Mouse (Mus musculus): ENCODE results near the gene Dmxl2. TPM values are rescaled to one million over a fixed set of nuclear protein-coding genes. Genes with fewer than 3 reads are reported as not detected.

Gene Dmxl2
- polyA plus RNA-seq, 1 experiment from 2014 or later, result 104 TPM

DNA sequence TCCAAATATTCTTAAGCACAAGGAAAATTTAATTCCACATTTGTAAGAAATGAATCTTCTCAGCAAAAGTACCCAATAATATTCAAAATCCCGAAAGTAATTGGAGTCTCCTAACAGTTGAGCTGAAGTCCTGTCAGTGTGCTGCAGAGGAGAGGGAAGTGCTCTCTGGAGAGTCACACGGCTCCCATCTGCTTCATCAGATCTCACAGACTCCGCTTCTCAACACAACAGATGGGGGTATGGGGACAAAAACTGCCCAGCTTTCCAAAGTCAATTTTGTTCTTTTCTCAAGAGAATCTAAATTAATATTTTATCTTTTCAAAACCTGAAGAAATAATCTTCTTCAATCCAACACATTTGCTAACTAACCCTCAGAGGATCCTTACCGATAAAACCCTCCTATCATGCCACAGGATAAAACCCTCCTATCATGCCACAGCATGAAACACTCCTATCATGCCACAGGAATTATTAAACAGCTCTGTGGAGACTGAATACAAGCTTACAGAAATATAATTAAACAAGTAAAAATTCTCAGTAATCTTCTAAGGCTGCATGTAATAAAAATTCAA is 37.9 kb downstream of the Dmxl2 start:
- H3K9ac ChIP-seq (replicated peaks; ENCODE audit: low read depth, low read length), result no peak overlapping the region
- ATAC-seq (ENCODE audit: low read depth), result no peak
- no peaks in the 10 kb centered on the region; the same call in 1 of the 2 replicates for H3K36me3 ChIP-seq (ENCODE audit: control insufficient read depth, insufficient read depth, low read length)
- H3K4me1 ChIP-seq (ENCODE audit: control insufficient read depth, insufficient read depth, low read length), result no peaks in the 10 kb centered on the region
- no peak overlapping the region for H3K4me3 ChIP-seq (ENCODE audit: low read depth, low read length)
- no peak overlapping the region for H3K27ac ChIP-seq (ENCODE audit: low read depth, low read length)
- 54% methylated on average over 4 of the region's 4 CpGs for WGBS
- H3K9me3 ChIP-seq (ENCODE audit: control insufficient read depth, low read length), result no peaks in the 10 kb centered on the region
- H3K4me2 ChIP-seq (ENCODE audit: low read depth, low read length), result no peak overlapping the region
- no peaks in the 10 kb centered on the region for H3K27me3 ChIP-seq (ENCODE audit: control insufficient read depth, insufficient read depth, low read length)

DNA sequence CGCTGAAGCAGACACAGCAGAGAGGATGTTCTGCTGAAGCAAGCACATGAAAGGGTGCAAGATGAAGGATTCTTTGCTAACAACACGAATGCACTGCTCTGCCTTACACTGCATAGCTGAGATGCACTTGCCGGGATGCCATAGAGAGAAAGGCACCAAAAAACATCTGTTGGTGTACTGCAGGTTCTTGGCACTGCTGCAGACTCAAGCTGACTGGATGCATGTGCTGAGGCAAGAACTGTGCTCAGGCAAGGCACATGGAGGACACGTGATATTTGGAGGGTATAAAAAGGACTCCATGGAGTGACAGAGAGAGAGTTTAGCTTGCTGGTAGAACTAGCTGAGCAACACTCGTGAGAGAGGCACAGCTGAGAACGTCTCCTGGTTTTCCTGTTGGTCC is 62.4 kb downstream of the Dmxl2 start:
- Histone ChIP-seq H3K27me3 (ENCODE audit: control insufficient read depth, insufficient read depth, low read length) (no peaks in the 10 kb centered on the region), H3K36me3 (ENCODE audit: control insufficient read depth, insufficient read depth, low read length) (0 out of 2 replicates have a peak, but pooled peaks cover under 1% of the 10 kb centered on the region), H3K4me1 (ENCODE audit: control insufficient read depth, insufficient read depth, low read length) (no peaks in the 10 kb centered on the region), H3K27ac (ENCODE audit: low read depth, low read length) (no peak overlapping the region), H3K9ac (replicated peaks; ENCODE audit: low read depth, low read length) (no peak overlapping the region), H3K4me3 (ENCODE audit: low read depth, low read length) (no peak overlapping the region), H3K4me2 (ENCODE audit: low read depth, low read length) (no peak overlapping the region), H3K9me3 (ENCODE audit: control insufficient read depth, low read length) (no peaks in the 10 kb centered on the region)
- WGBS, result 88% methylated on average over 6 of the region's 6 CpGs
- no peak for ATAC-seq (ENCODE audit: low read depth)

DNA sequence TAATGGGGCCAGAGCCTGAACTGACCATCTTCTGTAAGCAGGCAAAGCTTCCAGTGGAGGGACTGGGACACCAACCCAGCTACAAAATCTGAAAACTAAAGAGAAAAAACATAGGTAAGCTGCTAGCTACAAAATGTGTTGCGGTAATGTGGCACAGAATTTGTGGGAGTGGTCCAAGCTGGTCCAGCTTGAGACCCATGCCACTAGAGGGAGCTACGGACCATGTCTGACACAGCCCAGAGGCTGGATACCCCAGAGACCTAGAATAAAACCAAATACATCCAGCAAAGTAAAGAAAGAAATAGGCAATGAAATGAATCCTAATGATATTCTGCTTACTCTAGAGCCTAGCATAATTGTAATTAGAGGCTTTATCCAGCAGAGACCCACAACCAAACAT is 63.2 kb downstream of the Dmxl2 start:
- no peak overlapping the region for H3K4me2 ChIP-seq (ENCODE audit: low read depth, low read length)
- no peak overlapping the region for H3K27ac ChIP-seq (ENCODE audit: low read depth, low read length)
- H3K4me3 ChIP-seq (ENCODE audit: low read depth, low read length), result no peak overlapping the region
- H3K9ac ChIP-seq (replicated peaks; ENCODE audit: low read depth, low read length), result no peak overlapping the region
- 30% methylated on average over 2 of the region's 2 CpGs for WGBS
- ATAC-seq (ENCODE audit: low read depth), result no peak
- no peaks in the 10 kb centered on the region for H3K9me3 ChIP-seq (ENCODE audit: control insufficient read depth, low read length)
- no peaks in the 10 kb centered on the region for H3K27me3 ChIP-seq (ENCODE audit: control insufficient read depth, insufficient read depth, low read length)
- no peaks in the 10 kb centered on the region for H3K4me1 ChIP-seq (ENCODE audit: control insufficient read depth, insufficient read depth, low read length)
- H3K36me3 ChIP-seq (ENCODE audit: control insufficient read depth, insufficient read depth, low read length), result no peaks in the 10 kb centered on the region

DNA sequence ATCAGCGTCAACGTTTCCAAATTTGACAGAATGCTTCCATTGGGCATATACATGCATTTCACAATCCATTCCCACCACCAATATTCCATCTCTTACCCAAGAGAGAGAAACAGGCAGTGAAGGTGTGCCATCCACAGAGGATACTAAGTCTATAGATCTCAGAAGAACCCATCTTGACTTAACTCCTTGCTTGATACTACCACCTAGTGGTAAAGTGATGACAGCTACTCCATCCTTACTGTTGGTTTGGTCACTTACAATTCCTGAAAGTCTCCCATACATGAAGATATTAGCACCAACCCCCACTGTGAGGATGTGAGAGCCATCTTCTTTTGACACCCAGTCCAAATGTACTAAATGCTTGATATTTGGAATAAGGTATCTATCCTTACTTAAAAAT is 85.2 kb downstream of the Dmxl2 start:
- no peaks in the 10 kb centered on the region for H3K27me3 ChIP-seq (ENCODE audit: control insufficient read depth, insufficient read depth, low read length)
- no peak overlapping the region for H3K4me3 ChIP-seq (ENCODE audit: low read depth, low read length)
- WGBS, result 92% methylated on average over 2 of the region's 2 CpGs
- H3K9me3 ChIP-seq (ENCODE audit: control insufficient read depth, low read length), result no peaks in the 10 kb centered on the region
- ATAC-seq (ENCODE audit: low read depth), result no peak
- H3K4me1 ChIP-seq (ENCODE audit: control insufficient read depth, insufficient read depth, low read length), result no peaks in the 10 kb centered on the region
- no peak overlapping the region for H3K4me2 ChIP-seq (ENCODE audit: low read depth, low read length)
- H3K27ac ChIP-seq (ENCODE audit: low read depth, low read length), result no peak overlapping the region
- no peak overlapping the region for H3K9ac ChIP-seq (replicated peaks; ENCODE audit: low read depth, low read length)
- H3K36me3 ChIP-seq (ENCODE audit: control insufficient read depth, insufficient read depth, low read length), result peaks cover 4% of the 10 kb centered on the region; the same call in 1 of the 2 replicates

DNA sequence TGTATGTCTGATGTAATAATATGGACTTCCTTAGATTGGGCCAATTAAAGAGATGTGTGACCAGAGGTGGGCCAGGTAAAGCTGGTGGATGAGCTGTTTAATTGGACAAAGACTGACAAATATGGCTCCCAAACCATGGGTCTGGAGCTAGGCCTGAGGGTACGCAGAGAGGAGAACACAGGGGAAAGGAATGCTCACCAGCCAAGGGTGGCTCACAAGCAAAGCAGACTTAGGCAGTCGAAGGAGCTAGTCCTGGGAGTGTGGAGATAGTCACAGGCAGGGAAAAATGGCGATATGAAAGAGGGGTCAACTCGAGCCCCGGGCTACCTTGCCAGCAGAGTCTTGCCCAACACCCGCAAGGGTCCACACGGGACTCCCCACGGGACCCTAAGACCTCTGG is 144.7 kb downstream of the Dmxl2 start:
- Histone ChIP-seq H3K27me3 (ENCODE audit: control insufficient read depth, insufficient read depth, low read length) (no peaks in the 10 kb centered on the region), H3K9ac (replicated peaks; ENCODE audit: low read depth, low read length) (no peak overlapping the region), H3K36me3 (ENCODE audit: control insufficient read depth, insufficient read depth, low read length) (no peaks in the 10 kb centered on the region), H3K4me3 (ENCODE audit: low read depth, low read length) (no peak overlapping the region), H3K4me2 (ENCODE audit: low read depth, low read length) (no peak overlapping the region), H3K27ac (ENCODE audit: low read depth, low read length) (no peak overlapping the region), H3K9me3 (ENCODE audit: control insufficient read depth, low read length) (no peaks in the 10 kb centered on the region), H3K4me1 (ENCODE audit: control insufficient read depth, insufficient read depth, low read length) (no peaks in the 10 kb centered on the region)
- 90% methylated on average over 5 of the region's 8 CpGs for WGBS
- no peak for ATAC-seq (ENCODE audit: low read depth)

DNA sequence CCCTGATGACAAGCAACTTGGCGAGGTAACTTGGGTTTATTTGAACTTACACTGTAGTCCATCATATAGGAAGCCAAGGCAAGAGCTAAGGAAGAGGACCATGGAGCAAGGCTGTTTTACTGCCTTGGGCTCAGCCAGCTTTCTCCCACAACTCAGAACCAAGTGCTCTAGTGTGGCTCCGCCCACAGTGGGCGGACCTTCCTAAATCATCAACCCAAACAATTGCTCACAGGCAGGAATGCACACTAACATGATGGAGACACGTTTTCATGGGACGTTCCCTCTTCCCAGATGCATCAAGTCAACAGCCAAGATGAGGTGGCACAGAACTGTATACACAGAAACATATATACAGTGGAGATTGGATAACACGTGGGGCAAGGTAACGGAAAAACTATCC is 159.4 kb downstream of the Dmxl2 start:
- Histone ChIP-seq H3K9ac (replicated peaks; ENCODE audit: low read depth, low read length) (no peak overlapping the region), H3K4me2 (ENCODE audit: low read depth, low read length) (no peak overlapping the region), H3K27me3 (ENCODE audit: control insufficient read depth, insufficient read depth, low read length) (no peaks in the 10 kb centered on the region), H3K27ac (ENCODE audit: low read depth, low read length) (no peak overlapping the region), H3K36me3 (ENCODE audit: control insufficient read depth, insufficient read depth, low read length) (no peaks in the 10 kb centered on the region), H3K4me3 (ENCODE audit: low read depth, low read length) (no peak overlapping the region), H3K4me1 (ENCODE audit: control insufficient read depth, insufficient read depth, low read length) (no peaks in the 10 kb centered on the region), H3K9me3 (ENCODE audit: control insufficient read depth, low read length) (no peaks in the 10 kb centered on the region)
- no peak for ATAC-seq (ENCODE audit: low read depth)
- WGBS, result 79% methylated on average over 7 of the region's 7 CpGs

DNA sequence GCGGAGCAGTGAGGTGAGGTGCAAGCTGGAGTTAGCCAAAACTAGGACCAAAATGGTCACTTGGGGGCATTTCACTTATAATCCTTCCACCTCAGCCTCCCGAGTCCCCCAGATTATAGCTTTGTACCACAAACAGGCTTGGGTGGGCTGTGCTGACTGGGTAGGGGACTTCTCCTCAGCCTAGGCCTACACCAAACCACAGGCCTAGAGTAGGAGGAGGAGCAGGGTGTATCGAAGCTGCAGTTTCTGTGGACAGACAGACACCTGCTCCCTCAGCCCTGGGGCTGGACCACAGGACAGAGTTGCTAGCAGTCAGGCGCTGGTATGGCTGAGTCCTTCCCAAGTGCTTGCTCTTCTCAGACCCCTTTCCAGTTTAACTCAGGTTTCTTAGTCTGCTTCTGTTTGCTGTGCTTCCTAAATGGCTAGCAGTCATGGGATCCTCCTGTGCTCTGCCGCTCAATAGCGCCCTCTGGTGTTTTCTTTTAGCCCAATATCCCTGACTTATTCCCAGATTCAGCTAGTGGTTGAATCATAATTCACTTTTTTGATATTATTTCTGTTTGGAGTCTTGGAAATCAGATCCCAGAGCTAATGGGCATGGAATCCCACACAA is 164.8 kb downstream of the Dmxl2 start:
- H3K9me3 ChIP-seq (ENCODE audit: control insufficient read depth, low read length), result no peaks in the 10 kb centered on the region
- H3K36me3 ChIP-seq (ENCODE audit: control insufficient read depth, insufficient read depth, low read length), result no peaks in the 10 kb centered on the region
- no peak overlapping the region for H3K9ac ChIP-seq (replicated peaks; ENCODE audit: low read depth, low read length)
- no peaks in the 10 kb centered on the region for H3K27me3 ChIP-seq (ENCODE audit: control insufficient read depth, insufficient read depth, low read length)
- H3K27ac ChIP-seq (ENCODE audit: low read depth, low read length), result no peak overlapping the region
- H3K4me2 ChIP-seq (ENCODE audit: low read depth, low read length), result no peak overlapping the region
- 48% methylated on average over 6 of the region's 6 CpGs for WGBS
- H3K4me1 ChIP-seq (ENCODE audit: control insufficient read depth, insufficient read depth, low read length), result no peaks in the 10 kb centered on the region
- peak; percentile 61; the same call in 1 of the 2 replicates for ATAC-seq (ENCODE audit: low read depth)
- no peak overlapping the region for H3K4me3 ChIP-seq (ENCODE audit: low read depth, low read length)

DNA sequence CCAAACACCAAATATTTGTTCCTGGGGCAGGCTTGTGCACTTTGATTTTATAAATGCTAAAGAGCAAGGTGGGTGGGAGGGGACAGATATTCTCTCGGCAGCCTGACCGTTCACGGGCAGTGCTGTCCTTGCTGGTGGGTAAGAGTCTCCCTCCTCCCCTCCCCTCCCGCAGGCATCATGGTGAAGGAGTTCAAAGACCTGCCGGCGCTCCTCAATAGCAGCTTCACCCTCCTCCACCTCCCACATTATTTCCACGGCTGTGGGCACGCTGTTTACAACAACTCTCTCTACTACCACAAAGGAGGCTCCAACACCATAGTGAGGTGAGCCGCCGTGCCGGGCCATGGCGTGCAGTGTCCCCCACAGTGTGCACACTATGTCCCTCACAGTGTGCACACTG is 165.8 kb downstream of the Dmxl2 start:
- Histone ChIP-seq H3K4me2 (ENCODE audit: low read depth, low read length) (no peak overlapping the region), H3K9ac (replicated peaks; ENCODE audit: low read depth, low read length) (no peak overlapping the region), H3K4me3 (ENCODE audit: low read depth, low read length) (no peak overlapping the region), H3K27me3 (ENCODE audit: control insufficient read depth, insufficient read depth, low read length) (no peaks in the 10 kb centered on the region), H3K4me1 (ENCODE audit: control insufficient read depth, insufficient read depth, low read length) (no peaks in the 10 kb centered on the region), H3K27ac (ENCODE audit: low read depth, low read length) (no peak overlapping the region), H3K9me3 (ENCODE audit: control insufficient read depth, low read length) (no peaks in the 10 kb centered on the region), H3K36me3 (ENCODE audit: control insufficient read depth, insufficient read depth, low read length) (no peaks in the 10 kb centered on the region)
- no peak for ATAC-seq (ENCODE audit: low read depth)
- WGBS, result 21% methylated on average over 12 of the region's 12 CpGs

DNA sequence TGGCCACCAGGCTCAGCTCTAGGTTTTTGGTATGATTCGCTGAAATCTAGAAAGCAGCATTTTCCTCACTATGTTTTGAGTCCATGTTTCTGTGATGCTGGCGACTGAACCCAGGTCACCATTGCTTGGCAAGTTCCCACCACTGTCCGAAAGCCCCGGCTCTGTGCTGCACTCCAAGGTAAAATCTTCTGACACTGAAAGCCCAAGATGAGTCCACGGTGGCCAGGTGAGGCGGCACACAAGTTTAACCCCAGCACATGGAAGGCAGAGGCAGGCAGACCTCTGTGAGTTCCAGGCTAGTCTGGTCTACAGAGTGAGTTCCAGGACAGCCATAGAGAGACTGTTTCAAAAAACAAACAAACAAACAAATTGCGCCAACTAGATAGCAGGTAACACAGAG is 172.2 kb downstream of the Dmxl2 start:
- no peaks in the 10 kb centered on the region for H3K27me3 ChIP-seq (ENCODE audit: control insufficient read depth, insufficient read depth, low read length)
- H3K9ac ChIP-seq (replicated peaks; ENCODE audit: low read depth, low read length), result no peak overlapping the region
- no peaks in the 10 kb centered on the region for H3K9me3 ChIP-seq (ENCODE audit: control insufficient read depth, low read length)
- H3K4me3 ChIP-seq (ENCODE audit: low read depth, low read length), result no peak overlapping the region
- no peaks in the 10 kb centered on the region for H3K36me3 ChIP-seq (ENCODE audit: control insufficient read depth, insufficient read depth, low read length)
- WGBS, result 93% methylated on average over 7 of the region's 7 CpGs
- H3K27ac ChIP-seq (ENCODE audit: low read depth, low read length), result no peak overlapping the region
- ATAC-seq (ENCODE audit: low read depth), result no peak
- H3K4me1 ChIP-seq (ENCODE audit: control insufficient read depth, insufficient read depth, low read length), result no peaks in the 10 kb centered on the region
- H3K4me2 ChIP-seq (ENCODE audit: low read depth, low read length), result no peak overlapping the region

Data from neural tube, embryonic 14.5 days (tissue).